Mouse (Mus musculus) CH12.LX (cell line): ENCODE measurements around the gene Adamts14.

Source experiments
- CHD1 ChIP-seq: IDR thresholded peaks from 2 replicates; pipeline ENCODE4 v1.6.1; 2012; ENCODE audit warnings: low read depth, low read length, improper control_type of control experiment, inconsistent platforms
- CTCF ChIP-seq, 2 experiments: IDR thresholded peaks in 1 of 2; conservative IDR thresholded peaks in 1 of 2; 2 replicates each; pipeline ENCODE4 v1.5.1; 2011 to 2012; ENCODE audit warnings: low read depth in 2 of 2, low read length in 2 of 2, improper control_type of control experiment in 1 of 2, inconsistent platforms in 1 of 2, mild to moderate bottlenecking in 1 of 2, moderate library complexity in 1 of 2
- EP300 ChIP-seq: IDR thresholded peaks from 2 replicates; pipeline ENCODE4 v1.6.1; 2011; ENCODE audit warnings: low read length, improper control_type of control experiment
- POLR2A ChIP-seq: IDR thresholded peaks from 2 replicates; pipeline ENCODE4 v1.6.1; 2011; ENCODE audit warnings: low read depth, mild to moderate bottlenecking, improper control_type of control experiment, low read length

- TF ChIP-seq CTCF (conservative IDR thresholded peaks at IDR 0.05 in 1 of 2, IDR thresholded peaks at IDR 0.05 in 1 of 2; ENCODE audit: low read depth in 2 of 2, low read length in 2 of 2) (peak; percentile 18 to 77; a peak in 3 of 4 replicates), EP300 (no peak), CHD1 (no peak), POLR2A (peak; percentile 77)
These were observed 125.8 kb downstream of the Adamts14 start, which contains the start of gene Sgpl1 for GRCm38 (mm10) chr10:61147157-61148040.
